Mouse (Mus musculus): Measurements from ENCODE around the gene Lfng. TPM values are rescaled to one million over a fixed set of nuclear protein-coding genes. Genes with fewer than 3 reads are reported as not detected.

Lfng gene
- total RNA-seq, 2 experiments from 2014 or later = 3.3 to 3.5 TPM

GRCm38 (mm10) chr5:140615321-140616109, 8.4 kb downstream of the Lfng start:
- no peak for DNase-seq (ENCODE audit: low spot score)

DNA sequence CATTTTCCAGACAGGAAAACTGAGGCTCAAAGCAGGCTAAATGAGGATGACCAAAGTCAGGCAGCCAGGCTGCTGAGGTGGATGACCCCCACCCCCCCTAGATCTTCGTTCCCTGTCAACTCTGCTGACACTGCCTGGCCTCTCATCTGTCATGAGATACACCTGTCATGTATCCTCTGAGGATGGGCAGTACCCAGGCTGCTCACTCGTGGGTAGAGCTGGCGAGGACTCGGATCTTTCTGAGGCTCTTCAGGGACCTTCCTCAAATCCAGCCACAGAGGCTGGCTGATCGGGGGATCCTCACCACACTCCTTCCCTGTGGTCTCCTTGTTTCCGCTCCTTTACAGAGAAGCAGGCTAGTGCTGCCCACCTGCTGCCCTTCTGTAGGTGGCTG, 9.0 kb downstream of the Lfng start:
- no peak for DNase-seq (ENCODE audit: low spot score)

- no peak for DNase-seq (ENCODE audit: low spot score)
These were observed 9.6 kb downstream of the Lfng start for GRCm38 (mm10) chr5:140616691-140617090.

DNA sequence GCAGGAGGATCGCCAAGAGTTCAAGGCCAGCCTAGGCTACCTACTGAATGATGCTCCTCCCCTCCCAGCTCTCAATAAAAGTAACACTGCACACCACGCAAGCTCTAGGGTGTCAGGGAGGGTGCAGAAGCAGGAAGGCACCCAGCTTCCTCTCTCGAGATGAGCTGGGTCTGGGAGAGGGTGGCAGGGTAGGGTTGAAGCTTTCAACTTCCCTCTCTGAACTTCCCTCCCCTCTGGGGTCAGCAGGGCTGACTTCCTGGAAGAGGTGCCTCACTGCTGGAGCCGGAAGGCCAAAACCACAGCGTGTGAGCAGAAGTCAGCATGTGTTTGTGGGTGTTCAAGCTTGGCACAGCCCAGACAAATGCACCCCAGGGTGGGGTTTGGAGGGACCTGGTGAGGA, 10.6 kb downstream of the Lfng start:
- no peak for DNase-seq (ENCODE audit: low spot score)

GRCm38 (mm10) chr5:140619151-140619771, 12.1 kb downstream of the Lfng start:
- peak; percentile 70 for DNase-seq (ENCODE audit: low spot score)

GRCm38 (mm10) chr5:140619895-140620736, 13.0 kb downstream of the Lfng start:
- DNase-seq (ENCODE audit: low spot score) = no peak

DNA sequence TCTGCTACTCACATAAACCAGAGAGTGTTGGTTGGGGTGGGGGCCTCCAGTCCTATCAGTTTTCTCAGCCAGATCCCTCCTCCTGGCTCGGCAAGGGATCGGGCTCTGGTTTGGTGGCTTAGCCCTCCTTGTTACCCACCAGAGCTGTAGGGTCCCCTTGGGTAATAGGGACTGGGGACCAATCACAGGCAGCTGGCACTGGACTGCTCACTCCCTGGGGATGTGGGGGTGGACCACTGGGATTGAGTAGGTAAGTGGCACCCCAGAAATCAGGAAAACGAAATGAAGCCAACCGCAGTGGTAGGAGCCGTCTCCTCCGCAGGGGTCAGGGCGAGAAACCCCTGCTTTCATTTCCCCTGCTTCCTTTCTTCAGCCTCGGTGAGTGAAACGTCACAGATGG, 14.0 kb downstream of the Lfng start:
- no peak for DNase-seq (ENCODE audit: low spot score)

GRCm38 (mm10) chr5:140621517-140621916, 14.4 kb downstream of the Lfng start:
- no peak for DNase-seq (ENCODE audit: low spot score)

DNA sequence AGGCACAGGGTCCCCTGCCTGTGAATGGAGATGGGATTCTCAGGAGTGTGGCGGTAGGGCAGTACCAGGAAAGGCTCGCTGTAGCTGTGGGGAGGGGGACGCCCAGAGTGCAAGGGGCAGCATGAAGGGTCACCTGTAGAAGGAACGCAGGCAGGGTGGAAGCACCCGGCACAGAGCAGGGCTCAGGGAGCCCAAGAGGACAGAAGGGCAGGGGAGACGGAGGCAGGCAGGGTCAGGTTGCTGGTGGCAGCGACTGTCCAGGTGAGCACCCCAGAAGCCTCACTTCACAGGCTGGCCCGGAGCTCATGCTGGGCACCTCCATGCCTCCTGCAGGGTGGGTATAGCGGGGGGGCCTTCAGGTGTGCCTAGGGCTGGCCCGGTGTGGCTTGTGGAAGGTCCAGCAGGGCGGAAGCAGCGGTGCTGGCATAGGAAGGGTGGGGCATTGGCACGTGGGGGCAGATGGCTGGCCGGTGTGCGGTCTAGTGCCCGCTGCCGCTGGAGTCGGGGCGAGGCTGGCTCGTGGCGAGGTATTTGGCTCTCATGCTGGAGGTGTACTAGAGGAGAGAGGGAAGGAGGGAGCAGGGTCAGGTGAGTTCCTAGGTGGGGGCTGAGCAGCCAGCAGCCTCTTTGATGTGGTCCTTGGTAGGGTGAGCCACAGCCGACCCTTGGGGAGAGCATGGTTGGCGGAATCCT, 16.0 kb downstream of the Lfng start:
- DNase-seq (ENCODE audit: low spot score) = no peak

DNA sequence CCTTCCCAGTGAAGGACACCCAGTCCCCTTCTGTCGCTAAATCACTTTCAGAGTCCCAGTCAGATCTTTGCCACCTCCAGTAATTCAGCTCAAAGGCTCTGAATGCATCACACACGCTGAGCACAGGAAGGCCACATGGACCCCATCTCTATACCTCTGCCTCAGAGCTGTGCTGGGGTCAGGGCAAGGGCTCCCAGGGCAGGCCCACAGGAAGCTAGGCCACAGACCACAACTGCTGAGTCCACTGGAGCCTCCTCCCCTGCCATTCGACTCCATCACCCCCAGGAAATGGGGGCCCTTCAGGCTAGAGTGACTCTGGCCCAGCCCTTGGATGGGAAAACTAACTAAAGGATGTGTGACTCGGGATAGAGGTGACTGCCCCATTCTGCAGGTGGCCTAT, 16.7 kb downstream of the Lfng start:
- no peak for DNase-seq (ENCODE audit: low spot score)

- no peak for DNase-seq (ENCODE audit: low spot score)
These were observed 17.1 kb downstream of the Lfng start for GRCm38 (mm10) chr5:140624238-140624637.

DNA sequence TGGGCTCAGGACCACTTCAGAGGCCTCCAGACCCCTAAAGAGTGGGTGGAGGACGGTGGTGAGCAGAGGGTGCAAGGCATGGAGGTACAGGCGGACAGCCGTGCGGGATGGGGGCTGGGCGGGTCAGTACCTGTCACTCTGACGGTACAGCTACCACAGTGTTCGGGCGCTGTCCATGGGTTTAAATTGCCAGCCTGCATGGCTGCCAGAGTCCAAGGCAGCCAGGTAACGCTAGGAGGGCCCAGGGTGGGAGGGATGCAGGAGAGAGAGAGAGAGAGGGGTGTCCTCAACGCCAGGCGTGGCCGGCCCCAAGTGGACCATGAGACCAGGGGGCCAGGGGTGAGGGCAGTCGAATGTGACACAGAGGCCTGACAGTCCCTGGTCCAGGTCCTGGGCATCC, 17.8 kb downstream of the Lfng start:
- DNase-seq (ENCODE audit: low spot score) = no peak

DNA sequence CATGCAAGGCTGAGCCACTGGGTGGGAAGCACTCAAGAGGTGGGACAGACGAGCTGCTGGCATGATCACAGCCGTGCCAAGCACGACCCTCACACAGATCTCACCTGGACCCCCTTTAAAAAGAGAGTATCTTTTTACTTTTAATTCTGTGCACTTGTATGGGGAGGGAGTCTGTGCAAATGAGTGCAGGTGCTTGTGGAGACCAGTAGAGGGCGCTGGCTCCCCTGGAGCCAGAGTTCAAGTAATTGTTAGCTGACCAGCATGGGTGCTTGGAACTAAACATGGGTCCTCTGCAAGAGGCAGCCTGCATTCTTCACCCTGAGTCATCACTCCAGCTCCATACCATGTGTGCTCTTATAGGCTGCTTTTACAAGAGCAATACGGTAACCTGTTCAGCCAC, 20.5 kb downstream of the Lfng start:
- DNase-seq (ENCODE audit: low spot score) = no peak

DNA sequence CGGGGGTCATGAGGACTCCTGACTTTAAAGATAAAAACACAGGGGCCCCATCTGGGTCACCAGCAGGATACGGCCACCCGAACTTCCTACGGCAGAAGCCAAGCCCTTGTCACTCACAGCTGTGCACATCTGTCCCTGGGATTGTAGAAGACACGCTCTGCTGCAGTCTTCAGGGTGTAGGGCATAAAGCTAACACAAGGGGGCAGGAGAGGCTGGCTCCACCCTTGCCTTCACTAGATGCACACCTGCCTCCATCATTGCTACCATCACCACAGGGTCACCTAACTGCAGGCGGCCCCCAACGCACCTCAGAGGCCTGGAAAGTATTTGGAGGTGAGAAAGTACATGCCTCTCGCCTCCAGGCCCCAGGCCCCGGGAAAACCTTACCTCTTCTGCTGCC, 21.9 kb downstream of the Lfng start:
- DNase-seq (ENCODE audit: low spot score) = no peak

GRCm38 (mm10) chr5:140633432-140633831, 26.3 kb downstream of the Lfng start:
- no peak for DNase-seq (ENCODE audit: low spot score)

DNA sequence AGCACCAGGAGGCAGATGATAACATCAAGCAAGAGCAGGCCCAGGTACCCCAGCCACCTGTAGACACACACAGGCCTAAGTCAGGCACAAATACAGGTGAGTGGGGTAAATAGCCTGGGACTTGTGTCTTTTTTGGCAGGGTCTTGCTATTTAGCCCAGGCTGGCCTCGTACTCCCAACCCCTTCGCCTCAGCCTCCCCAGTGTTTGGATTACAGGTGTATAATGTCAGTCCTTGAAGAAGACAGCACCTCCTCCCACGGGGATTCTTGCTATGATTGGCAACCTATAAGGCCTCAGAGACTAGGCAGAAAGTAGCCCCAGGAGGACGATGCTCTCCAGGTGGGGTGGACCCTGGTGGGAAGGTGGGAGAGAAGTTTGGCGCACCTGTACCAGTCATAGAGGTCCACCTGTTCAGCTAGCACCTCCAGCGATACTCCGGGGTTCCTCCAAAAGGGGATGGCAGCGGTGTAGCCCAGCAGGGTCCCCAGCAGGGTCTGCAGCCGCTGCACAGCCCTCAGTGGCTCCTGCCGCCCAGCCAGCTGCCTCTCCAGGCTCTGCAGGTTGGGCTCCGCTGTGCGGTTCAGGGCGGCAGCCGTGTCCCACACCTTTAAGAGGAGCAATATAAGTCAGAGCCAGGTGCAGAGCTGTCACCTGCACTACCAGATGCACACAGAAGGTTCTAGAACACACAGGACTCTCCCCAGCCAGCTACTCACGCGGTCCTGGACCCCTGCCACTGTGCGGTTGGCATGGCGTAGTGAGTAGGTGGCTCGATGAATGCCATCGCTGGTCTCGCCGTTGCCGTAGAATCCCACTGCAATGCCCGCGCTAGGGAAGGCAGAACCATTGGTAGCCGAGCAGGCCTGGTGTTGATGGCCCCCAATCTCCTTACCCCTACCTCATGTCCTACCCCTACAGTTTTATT, 27.9 kb downstream of the Lfng start:
- DNase-seq (ENCODE audit: low spot score) = no peak

GRCm38 (mm10) chr5:140636316-140637057, 29.4 kb downstream of the Lfng start:
- no peak for DNase-seq (ENCODE audit: low spot score)

GRCm38 (mm10) chr5:140637058-140637410, 29.9 kb downstream of the Lfng start:
- DNase-seq (ENCODE audit: low spot score) = no peak

- DNase-seq (ENCODE audit: low spot score) = no peak
These were observed 30.9 kb downstream of the Lfng start for GRCm38 (mm10) chr5:140637989-140638388.

- no peak for DNase-seq (ENCODE audit: low spot score)
These were observed 31.4 kb downstream of the Lfng start for GRCm38 (mm10) chr5:140638484-140638883.

Data from gastrocnemius, adult 18-20 months (tissue).